Mouse (Mus musculus) inflammation-experienced regulatory T-cells, adult 16 weeks (primary cell): ENCODE data around the gene Sdr42e1. TPM values are rescaled to one million over a fixed set of nuclear protein-coding genes. Genes with fewer than 3 reads are reported as not detected.

Source experiments
- polyA plus RNA-seq: library from polyadenylated mRNA; unstranded; fragments of 100-300 nt; shearing (Covaris generic); gene quantifications from one replicate; pipeline ENCODE4 v1.2.1, GENCODE M21; 2017

Gene Sdr42e1
- 3.5 TPM for polyA plus RNA-seq

GRCm38 (mm10) chr8:117673430-117673830 is at the start of gene Sdr42e1:
Sdr42e1 (minus strand) TSS chr8:117673689.

GRCm38 (mm10) chr8:117701859-117702258 is 28.4 kb upstream of the Sdr42e1 start, which contains the start of gene Hsd17b2:
Hsd17b2 (plus strand) TSS chr8:117701904.

Other genes with a start within 250 kb of the Sdr42e1 start
- 1.3 TPM for gene Plcg2, start 175.4 kb downstream of the Sdr42e1 start, polyA plus RNA-seq
- not detected for gene Hsd17b2, start 28.2 kb upstream of the Sdr42e1 start, polyA plus RNA-seq
- gene Mphosph6, start 128.3 kb upstream of the Sdr42e1 start, polyA plus RNA-seq = 46.6 TPM